Mouse (Mus musculus): ENCODE data around the gene C1s2.
A peak's percentile ranks its signal among the peaks of the same experiment; 100 is the strongest.
"Not testable (repeated sequence)": the region's sequence is repeated elsewhere in the genome, so short reads cannot be mapped to it uniquely, and the experiment has no call there.

C1s2 gene

DNA sequence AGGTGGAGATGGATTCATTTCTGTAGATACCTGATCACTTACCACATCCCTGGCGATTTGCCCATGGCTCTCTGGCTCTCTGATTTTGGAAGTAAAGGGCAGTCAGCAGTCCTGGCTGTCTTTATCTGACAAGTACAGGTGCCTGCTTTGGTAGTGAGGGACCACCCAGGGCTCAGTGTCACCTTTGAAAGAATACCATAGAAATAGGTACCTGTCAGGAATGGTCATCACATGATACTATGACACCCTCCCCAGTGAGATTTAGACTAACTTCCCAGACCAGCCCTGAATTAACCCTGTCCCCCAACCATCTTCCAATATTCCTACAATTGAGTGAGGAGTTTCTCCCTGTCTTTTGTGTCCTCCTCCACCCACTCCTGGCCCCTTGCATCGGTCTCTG is at the start of gene C1s2:
Gene C1s2, minus strand, starts transcription at position 101 of the 400 bp plus-strand sequence.
- DNase-seq (ENCODE audit: low spot score), result not testable (repeated sequence)

DNA sequence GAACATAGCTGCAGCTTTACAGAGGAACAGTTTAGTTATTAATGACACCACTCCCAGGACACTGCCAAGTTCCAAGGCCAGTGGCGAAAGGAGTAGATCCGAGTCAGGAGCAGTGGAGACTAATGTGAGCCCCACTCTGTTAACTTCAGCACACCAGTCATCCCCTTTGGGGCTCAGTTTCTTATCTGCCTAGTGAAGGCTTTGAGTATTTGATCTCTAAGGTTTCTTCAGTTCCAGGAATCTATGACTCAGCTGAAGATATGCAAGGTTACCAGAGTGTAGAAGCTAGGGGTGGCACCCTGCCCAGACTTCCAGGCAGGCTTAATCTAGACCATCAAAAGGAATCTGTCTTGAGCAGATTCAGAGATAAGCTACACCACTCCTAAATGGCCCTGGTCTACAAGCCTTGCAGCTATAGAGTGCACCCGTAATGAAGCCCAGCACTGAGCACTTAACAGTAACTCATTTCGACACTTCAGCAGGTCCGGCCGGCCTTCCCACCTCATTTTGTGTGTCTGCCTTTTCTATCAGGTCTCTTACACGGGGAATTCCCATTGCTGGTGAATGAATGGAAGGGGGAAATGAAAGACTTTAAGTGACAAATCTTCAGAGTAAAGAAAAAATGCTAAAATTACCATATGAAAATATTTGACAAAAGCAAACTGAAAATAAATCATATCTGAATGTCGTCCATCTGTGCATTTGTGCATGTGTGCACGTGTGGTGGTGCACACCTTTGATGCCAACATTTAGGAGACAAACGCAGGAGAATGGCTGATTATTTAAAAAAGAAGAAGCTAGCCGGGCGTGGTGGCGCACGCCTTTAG is 47.9 kb upstream of the C1s2 start:
- peak; percentile 80 for DNase-seq (ENCODE audit: low spot score)

DNA sequence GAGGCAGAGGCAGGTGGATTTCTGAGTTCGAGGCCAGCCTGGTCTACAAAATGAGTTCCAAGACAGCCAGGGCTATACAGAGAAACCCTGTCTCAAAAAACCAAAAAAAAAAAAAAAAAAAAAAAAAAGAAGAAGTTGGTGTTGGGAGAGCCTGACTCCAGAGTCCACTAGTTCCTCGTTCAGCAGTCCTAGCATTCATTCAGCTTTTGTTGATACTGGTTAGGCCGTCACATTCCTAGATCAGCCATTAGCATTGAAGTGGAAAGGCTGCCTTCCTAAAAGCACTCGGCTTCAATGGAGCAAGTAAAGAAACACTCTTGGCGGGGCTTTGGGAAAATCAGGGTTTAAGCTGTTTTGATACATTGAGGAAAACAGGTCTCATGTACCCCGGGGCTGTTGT is 46.4 kb upstream of the C1s2 start:
- not testable (repeated sequence) for DNase-seq (ENCODE audit: low spot score)

DNA sequence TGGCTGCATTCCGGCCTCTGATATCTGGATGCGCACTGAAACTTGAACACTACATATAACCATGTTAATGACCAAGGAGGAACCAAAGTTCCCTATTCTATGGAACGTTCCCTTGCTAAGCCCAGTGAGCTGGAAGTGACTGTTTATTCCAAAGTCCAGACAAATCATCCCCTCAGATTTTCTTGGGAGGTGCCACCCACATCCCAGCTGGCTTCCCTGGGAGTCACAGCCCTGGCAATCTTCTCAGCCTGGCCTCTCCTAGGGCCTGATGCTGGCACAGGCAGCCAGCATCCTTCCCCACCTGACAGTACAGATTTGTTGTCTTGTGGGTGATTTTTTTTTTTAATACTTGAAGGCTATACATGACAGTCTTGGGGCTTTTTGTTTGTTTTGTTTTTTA is 43.6 kb upstream of the C1s2 start:
- DNase-seq (ENCODE audit: low spot score), result no peak

DNA sequence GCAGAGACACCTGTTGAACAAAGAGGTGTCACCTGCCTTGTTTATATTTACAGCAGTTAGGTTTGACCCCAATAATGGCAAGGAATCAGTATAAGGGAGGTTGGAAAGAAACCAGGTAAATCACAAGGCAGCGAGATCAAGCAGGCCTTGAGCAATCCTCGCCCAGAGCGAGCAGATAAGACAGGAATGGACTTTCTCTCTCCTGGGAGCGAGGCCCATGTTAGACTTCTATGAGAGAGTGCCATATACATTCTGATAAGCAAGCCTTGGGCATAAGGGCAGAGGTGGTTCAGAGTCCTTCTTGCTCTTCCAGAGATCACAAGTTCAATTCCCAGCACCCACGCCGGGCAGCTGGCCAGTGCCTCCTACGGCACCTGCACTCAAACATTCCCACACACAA is 42.9 kb upstream of the C1s2 start:
- DNase-seq (ENCODE audit: low spot score), result no peak

DNA sequence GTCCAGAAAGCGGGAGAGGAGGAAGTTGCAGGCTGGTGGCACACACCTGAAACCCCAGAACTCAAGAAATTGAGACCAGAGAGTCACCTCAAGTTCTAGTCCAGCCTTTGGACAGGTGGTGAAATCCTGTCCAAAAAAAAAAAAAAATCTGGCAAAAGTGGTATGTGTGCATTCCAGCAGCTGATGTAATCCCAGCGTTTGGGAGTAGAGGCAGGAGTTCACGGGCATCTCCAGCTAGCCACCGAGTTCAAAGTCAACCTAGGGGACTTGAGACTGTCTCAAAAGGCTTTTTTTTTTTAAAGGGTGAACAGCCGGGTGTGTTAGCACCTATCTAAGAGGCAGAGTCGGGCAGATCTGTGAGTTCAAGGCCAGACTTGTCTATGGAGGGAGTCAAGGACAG is 40.3 kb upstream of the C1s2 start:
- DNase-seq (ENCODE audit: low spot score), result peak; percentile 66

DNA sequence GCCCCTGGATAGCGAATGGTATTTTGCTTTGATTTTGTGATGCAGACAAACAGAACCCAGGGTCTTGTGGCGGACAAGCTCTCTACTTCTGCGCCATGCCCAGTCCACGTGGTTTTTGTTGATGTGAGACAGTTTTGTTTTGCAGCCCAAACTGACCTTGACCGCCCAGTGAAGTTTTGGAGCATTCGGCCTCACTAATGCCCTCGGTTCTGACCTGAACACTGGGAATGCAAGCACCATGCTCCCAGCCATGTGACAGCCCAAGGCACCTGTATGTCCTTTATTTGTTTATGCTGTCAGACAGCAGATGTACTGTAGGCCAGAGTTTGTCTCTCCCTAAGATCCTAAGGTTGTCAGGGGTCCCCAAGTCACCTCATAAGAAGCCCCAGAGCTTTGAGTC is 38.7 kb upstream of the C1s2 start:
- no peak for DNase-seq (ENCODE audit: low spot score)

DNA sequence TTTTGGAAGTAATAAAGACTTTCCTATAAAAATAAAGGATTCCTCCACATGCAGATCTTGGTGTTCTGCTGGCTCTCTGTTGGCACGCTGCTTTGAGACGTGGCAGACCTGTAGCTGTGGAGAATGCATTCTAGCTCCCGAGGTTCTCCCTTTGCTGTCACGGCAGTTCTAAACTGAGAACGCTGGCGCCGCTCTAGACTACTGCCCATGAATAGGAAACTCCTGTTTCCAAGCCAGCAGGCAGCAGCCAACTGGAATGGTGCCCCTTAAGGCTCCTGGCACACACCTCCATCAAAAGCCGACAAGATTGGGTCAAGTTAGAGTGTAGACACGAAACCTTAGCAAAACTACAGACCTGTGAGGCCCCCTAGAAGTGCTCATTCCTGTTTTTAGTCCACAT is 37.7 kb upstream of the C1s2 start:
- DNase-seq (ENCODE audit: low spot score), result no peak

DNA sequence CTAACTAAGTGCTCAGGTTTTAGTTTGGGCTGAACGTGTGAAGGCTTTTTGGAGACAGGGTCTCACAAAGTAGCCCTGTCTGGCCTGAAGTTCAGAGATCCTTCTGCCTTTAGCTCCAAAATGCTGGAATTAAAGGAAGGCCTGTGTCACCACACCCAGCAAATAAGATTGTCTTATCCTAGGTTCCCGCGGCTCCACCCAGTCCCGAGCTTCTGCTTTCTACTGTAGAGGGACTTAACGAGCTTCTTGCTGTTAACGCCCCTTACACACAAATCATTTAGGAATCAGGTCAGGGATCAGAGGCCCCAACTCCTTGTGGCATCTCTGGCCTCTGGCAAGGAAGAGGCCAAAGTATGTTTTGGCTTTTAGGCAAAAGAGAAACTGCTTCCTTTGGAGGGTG is 36.2 kb upstream of the C1s2 start:
- no peak for DNase-seq (ENCODE audit: low spot score)

DNA sequence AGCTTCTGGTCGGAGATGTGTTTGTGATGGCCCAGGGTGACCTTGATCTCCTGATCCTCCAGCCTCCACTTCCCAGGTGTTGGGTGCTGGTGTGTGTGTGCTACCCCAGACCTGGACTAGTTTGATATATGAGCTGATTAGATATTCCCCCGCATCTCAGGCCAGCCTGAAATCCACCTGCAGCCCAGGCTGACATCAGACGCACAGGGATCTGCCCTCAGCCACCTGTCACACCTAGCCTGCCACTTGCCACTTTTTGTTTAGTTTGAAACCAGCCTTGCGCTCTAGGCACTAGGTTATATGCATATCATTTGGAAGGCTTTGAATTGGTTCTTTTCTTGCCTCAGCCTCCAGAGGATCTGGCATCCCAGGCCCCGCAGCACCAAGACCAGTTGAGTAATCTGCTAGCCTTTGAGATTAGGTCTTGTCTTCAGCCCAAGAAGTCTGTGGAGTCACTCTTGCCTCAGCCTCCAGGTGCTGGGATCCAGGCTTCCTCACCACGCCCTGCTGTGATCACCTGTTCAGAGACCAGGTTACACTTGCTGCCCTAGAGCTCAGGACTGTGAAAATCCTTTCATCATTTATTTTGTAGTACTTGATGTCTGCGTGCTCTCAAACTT is 34.5 kb upstream of the C1s2 start:
- DNase-seq (ENCODE audit: low spot score), result no peak

DNA sequence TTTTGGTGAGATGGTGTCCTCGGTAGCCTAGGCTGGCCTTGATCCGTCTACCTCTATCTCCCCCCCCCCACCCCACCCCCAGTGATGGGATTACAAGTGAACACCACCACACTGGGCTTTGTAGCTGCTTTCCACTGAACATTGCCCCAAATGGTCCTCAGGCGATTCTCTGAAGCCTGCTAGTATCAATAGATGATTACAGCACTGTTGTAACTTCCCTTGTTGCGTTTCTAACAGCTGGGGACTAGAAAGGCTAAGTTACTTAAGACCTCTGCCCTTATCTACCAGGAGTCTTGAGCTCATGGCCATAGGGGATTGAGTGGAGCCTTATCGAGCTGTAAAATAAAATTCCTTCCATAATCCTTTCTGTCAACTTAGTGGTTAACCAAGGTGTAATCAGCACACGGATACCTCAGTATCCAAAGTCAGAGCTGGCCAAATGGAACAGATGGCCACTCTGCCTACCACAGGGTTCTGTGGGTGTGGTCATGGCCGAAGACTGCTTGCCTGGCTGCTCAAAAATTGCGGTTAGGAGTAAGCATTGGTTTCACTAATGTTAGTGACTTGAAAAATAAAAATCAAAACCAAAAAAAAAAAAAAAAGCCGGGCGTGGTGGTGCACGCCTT is 33.5 kb upstream of the C1s2 start:
- DNase-seq (ENCODE audit: low spot score), result no peak

DNA sequence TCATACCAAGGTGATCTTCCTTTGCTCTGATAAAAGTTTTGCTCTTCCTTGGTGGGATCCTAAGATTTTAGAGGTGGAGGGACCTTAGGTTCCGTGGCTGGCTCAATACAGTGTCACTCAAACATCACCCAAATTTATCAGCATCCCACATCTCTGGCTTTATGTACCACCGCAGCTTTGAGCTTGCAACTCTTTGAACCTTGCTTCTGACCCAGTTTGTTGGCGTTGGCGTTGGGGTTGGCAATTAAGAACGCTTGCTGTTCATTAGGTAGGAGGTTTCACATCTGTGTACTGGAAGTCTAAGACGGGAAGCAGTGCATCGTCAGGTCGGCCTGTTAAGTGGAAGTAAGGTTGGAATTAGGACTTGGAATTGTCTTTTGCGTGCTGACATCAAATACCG is 29.1 kb upstream of the C1s2 start:
- DNase-seq (ENCODE audit: low spot score), result no peak

DNA sequence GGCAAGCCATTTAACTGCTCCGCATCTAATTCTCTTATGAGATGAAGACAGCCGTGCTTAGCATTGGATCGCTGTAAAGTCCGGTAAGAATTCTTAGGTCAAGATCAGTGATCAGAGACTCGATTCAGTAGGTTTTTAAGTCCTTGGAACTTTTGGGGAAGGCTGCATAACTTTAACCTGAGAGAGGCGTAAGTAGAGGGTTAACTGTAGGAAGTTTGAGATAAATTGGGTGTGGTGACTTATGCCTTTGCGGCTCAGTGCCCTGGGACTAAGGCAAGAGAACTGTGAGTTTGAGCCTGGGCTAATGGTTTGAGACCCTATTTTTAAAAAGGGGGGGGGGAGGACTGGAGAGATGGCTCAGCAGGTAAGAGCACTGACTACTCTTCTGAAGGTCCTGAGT is 28.4 kb upstream of the C1s2 start:
- DNase-seq (ENCODE audit: low spot score), result no peak

DNA sequence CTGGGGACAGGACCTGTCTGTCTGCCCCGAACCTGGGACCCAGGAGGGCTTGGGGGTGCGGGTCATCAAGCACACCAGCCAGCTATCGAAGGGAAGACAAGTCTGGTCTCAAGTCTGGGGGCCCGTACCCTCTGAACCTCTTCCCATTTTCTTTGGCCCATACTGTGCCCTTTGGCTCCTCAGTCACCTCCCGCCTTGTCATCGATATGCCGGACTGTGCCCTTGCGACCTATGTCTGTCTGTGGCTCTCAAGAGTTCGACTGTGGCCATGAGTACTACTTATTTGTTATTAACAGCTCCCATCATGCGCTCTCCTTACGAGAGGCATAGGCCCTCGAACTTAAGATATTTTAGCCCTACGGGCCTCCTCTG is 27.5 kb upstream of the C1s2 start:
- DNase-seq (ENCODE audit: low spot score), result no peak

DNA sequence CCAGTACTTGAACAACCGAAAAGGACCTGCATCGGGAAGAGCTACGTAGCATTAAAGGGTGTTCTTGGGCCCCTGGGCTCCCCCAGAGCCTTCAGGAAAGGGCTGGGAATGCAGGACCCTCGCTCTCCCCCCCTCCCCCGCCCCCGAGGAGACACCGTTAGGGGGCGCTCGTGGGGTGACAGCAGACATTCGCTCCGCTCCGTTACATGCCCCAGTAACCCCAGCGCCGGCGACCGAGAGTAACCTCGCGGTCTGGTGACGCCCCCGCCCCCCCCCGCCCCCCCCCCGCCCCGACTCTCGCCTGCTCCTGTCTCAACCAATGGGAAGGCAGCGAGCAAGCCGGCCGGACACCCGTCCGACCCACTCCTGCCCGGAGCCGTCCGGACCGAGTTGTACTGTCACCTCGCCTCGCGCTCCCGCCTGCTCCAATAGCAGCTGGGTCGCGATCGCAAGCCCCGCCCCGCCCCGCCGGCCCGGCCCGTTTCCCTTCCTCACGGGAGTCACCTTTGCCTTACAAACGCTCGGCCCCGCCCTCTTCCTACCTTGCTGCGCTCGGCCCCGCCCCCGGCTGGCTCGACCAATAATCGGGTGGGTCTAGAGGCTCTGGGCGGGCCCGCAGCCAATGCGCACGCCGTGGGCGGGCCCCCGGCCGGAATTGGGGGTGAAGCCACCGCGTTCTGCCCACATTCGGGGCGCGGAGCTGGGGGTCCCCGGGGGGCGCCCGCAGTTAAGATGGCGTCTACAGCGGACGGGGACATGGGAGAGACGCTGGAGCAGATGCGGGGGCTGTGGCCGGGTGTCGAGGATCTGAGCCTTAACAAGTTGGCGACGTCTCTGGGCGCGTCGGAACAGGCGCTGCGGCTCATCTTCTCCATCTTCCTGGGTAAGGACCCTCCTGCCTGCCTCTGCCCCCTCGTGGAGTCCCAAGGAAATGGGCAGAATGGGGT is 26.9 kb upstream of the C1s2 start, which contains the start of gene Lpcat3:
Gene Lpcat3, plus strand, starts transcription at position 551 of the 947 bp plus-strand sequence.
- peak; percentile 99 for DNase-seq (ENCODE audit: low spot score)

DNA sequence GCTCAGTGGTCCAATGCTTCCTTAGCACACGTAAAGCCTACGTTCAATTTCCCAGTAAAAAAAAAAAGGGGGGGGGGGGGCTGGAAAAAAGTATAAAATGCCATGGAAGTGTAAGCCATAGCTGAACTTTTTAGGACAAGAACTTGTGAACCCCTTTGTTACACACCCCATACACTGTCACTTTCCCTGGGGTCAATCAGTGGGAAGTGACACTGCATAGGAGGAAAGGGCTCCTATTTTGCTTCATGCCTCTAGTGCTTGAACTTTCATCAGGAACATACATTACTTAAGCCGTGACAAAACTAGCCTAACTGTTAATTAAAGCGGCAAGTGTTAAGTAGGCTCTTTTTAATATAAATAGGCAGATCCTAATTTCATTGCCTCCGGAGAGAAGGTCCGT is 26.1 kb upstream of the C1s2 start:
- DNase-seq (ENCODE audit: low spot score), result no peak

DNA sequence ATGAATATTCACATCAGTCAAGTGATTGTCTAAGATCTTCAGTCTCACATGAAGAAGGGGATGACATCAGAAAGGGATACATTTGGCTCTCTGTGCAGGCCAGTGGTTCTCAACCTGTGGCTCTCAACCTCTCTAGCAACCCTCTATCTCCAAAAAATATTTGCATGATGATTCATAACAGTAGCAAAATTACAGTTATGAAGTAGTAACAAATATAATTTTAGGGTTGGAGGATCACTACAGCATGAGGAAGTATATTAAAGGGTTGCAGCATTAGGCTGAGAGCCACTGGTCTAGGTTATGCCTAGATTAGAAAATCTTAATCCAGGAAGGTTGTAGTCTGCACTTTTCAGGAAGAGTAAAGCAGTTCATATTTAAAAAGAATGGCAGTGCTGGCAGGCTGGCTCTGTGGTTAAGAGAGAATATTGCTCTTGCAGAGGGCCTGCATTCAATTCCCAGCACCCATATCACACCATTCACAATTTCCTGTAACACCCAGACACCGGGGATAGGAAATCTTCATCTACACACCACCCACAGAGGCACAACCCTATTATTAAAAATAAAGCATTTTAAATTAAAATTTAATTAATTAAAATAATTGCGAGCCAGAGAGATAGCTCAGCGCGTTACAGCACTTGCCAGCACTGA is 25.4 kb upstream of the C1s2 start:
- no peak for DNase-seq (ENCODE audit: low spot score)

DNA sequence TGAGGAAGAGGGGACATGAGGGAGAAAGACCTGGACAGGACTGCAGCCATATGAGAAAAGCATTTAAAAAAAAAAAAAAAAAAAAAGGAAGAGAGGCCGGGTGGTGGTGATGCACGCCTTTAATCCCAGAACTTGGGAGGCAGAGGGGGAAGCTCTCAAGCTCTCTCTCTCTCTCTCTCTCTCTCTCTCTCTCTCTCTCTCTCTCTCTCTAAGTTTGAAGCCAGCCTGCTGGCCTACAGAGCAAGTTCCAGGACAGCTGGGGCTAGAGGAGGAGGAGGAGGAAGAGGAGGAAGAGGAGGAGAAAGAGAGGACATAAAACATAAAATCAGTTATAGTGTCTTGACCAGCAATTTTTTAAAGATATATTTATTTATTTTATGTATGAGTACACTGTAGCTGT is 22.2 kb upstream of the C1s2 start:
- DNase-seq (ENCODE audit: low spot score), result no peak

DNA sequence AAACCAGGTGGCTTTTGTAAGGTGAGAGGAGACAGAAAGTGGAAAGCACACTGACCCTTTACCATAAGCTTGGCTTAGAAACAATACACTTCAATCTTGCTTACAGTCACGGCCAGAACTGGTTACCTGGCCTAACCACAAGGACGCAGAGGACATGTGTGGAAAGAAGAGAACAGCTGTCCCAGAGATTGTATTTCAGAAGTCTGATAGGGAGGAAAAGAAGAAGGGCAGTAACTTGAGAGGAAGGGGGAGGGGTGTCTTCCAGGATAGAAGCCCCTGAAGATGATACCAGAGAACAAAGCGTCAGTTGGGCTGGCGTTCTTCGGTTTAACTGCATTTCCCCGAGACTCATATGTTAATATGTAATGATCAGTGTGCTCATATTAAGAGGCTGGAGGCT is 20.0 kb upstream of the C1s2 start:
- DNase-seq (ENCODE audit: low spot score), result no peak

DNA sequence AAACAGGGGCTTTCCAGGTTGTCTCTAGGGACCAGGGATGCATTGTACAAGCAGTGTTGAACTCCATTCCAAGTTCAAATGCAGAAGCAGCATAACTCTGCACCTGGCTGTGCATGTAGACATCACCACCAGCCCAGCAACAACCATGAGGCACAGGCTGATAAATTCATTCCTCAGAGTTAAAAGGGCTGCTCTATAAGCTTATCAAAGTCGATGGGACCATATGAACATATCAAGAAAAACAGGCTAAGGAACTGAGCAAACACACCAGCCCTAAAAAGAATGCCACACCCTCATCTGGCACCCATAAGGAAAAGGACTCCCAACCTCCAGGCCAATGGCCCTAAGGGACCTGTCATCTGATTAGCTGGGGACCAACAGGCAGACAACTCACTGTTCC is 10.5 kb upstream of the C1s2 start:
- DNase-seq (ENCODE audit: low spot score), result no peak

DNA sequence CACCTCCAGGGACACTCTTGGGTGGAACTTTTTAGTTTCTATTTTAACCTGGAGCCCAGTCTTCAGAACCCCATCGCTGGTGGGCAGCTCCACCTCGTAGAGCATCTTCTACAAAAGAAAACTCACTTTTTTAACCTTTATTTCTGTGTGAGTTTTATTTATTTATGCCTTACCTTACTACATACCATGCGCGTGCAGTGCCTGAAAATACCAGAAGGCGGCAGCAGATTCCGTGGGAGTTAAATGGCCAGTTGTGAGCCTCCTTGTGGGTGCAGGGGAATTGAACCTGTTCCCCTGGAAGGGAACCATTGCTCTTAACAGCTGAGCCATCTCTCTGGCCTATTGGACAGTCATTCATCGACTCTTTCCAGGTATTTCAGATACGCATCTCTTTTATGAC is 5.1 kb upstream of the C1s2 start:
- peak; percentile 75 for DNase-seq (ENCODE audit: low spot score)

DNA sequence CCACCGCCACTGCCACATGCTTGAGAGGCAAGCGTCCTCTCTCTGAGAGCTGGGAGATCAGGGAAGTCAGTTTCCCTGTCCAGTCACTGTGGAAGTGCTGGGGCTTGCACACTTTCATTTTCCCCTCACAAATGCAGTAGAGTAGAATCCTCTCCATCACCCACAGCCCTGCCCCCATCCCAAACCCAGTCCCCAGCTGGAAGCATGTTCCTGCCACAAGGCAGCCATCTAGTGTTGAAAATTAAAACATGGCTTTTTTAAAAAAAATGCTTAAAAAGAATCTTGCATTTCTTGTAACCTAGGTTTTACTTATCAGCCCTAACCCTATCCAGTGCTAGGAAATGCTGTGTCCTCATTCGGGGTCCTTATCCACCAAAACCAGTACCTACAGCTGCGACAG is 4.2 kb upstream of the C1s2 start:
- peak; percentile 61 for DNase-seq (ENCODE audit: low spot score)
